Mouse (Mus musculus) G1E (cell line): ENCODE results near the gene Fat3. TPM values are rescaled to one million over a fixed set of nuclear protein-coding genes. Genes with fewer than 3 reads are reported as not detected.

Experiments used
- ATAC-seq: 2 replicates; pipeline ENCODE4 v1.8.0; 2016; ENCODE audit warnings: mild to moderate bottlenecking; ENCODE audit not compliant: insufficient number of reproducible peaks, poor library complexity, low FRiP score, severe bottlenecking; ENCODE audit errors: extremely low read depth
- DNase-seq: peaks from one replicate; pipeline ENCODE4 v3.0.0; 2012; ENCODE audit warnings: low spot score
- H3K27me3 ChIP-seq: 2 replicates; pipeline ENCODE4 v1.6.1; 2012; ENCODE audit warnings: mild to moderate bottlenecking, low read length, inconsistent platforms; ENCODE audit not compliant: insufficient read depth
- H3K36me3 ChIP-seq: replicated peaks from 2 replicates; pipeline ENCODE3; 2012; ENCODE audit warnings: mild to moderate bottlenecking, inconsistent platforms
- H3K4me1 ChIP-seq: 2 replicates; pipeline ENCODE4 v1.6.1; 2012; ENCODE audit warnings: low read depth, low read length, inconsistent platforms, mixed read lengths; ENCODE audit not compliant: insufficient read depth
- H3K4me3 ChIP-seq: 2 replicates; pipeline ENCODE4 v1.5.1; 2012; ENCODE audit warnings: low read depth, mild to moderate bottlenecking, inconsistent platforms, low read length, moderate library complexity, mixed read lengths
- H3K9me3 ChIP-seq: replicated peaks from 2 replicates; pipeline ENCODE4 v1.6.1; 2012; ENCODE audit warnings: inconsistent platforms
- CTCF ChIP-seq: IDR thresholded peaks from 2 replicates; pipeline ENCODE4 v1.5.1; 2012; ENCODE audit warnings: low read depth, low read length, inconsistent platforms, mixed read lengths
- GATA1 ChIP-seq: IDR thresholded peaks from 2 replicates; pipeline ENCODE4 v1.6.1; 2012; ENCODE audit warnings: borderline replicate concordance, low read length, inconsistent platforms, mixed read lengths
- GATA2 ChIP-seq: IDR thresholded peaks from 2 replicates; pipeline ENCODE4 v1.6.1; 2012; ENCODE audit warnings: low read depth, low read length, inconsistent platforms, borderline replicate concordance
- POLR2AphosphoS5 ChIP-seq: IDR thresholded peaks from 2 replicates; pipeline ENCODE4 v1.6.1; 2012; ENCODE audit warnings: low read depth, low read length, inconsistent platforms; ENCODE audit not compliant: insufficient replicate concordance
- TAL1 ChIP-seq: conservative IDR thresholded peaks from 2 replicates; pipeline ENCODE4 v1.6.1; 2012; ENCODE audit warnings: low read depth, low read length, inconsistent platforms, mixed read lengths
- polyA plus RNA-seq: library from polyadenylated mRNA; stranded (reverse); fragments of >175 nt; gene quantifications from 2 replicates; pipeline ENCODE4 v1.2.3, GENCODE M21; 2012
- total RNA-seq, 2 experiments: library from RNA; stranded (forward) in 1 of 2; stranded (reverse) in 1 of 2; fragments of 200-1000 nt in 1 of 2; fragments of >200 nt in 1 of 2; fragmentation: Nextera tagmentation in 1 of 2; gene quantifications; 2 replicates each; pipeline ENCODE4 v1.2.3; 2014 to 2017

The Fat3 gene
- total and polyA plus RNA-seq, 3 experiments: 0.11 TPM; not detected in 2

- H3K4me1 ChIP-seq: no peaks in the 10 kb centered on the region
- H3K36me3 ChIP-seq: no peaks in the 10 kb centered on the region
- no peaks in the 10 kb centered on the region for H3K9me3 ChIP-seq
- no peak for ATAC-seq
- DNase-seq: no peak
- TF ChIP-seq GATA2: no peak
- H3K4me3 ChIP-seq: no peak overlapping the region
- H3K27me3 ChIP-seq: no peaks in the 10 kb centered on the region
Measured at GRCm38 (mm10) chr9:16354906-16355305, 146.2 kb downstream of the Fat3 start.

GRCm38 (mm10) chr9:16353049-16353724 is 147.9 kb downstream of the Fat3 start:
- Histone ChIP-seq H3K27me3 (no peaks in the 10 kb centered on the region), H3K4me1 (no peaks in the 10 kb centered on the region), H3K36me3 (no peaks in the 10 kb centered on the region), H3K4me3 (no peak overlapping the region), H3K9me3 (no peaks in the 10 kb centered on the region)
- ATAC-seq (no peak), DNase-seq (no peak)
- TF ChIP-seq TAL1 (no peak), CTCF (no peak), GATA2 (no peak), GATA1 (no peak), POLR2AphosphoS5 (no peak)

- DNase-seq (no peak), ATAC-seq (no peak)
- TF ChIP-seq TAL1: no peak
- TF ChIP-seq GATA1: no peak
- TF ChIP-seq GATA2: no peak
- TF ChIP-seq CTCF: no peak
- TF ChIP-seq POLR2AphosphoS5: no peak
- Histone ChIP-seq H3K9me3 (no peaks in the 10 kb centered on the region), H3K36me3 (no peaks in the 10 kb centered on the region), H3K4me1 (no peaks in the 10 kb centered on the region), H3K27me3 (no peaks in the 10 kb centered on the region), H3K4me3 (no peak overlapping the region)
Measured at GRCm38 (mm10) chr9:16352486-16353048, 148.5 kb downstream of the Fat3 start.

- no peaks in the 10 kb centered on the region for H3K27me3 ChIP-seq
- no peaks in the 10 kb centered on the region for H3K4me1 ChIP-seq
- TF ChIP-seq POLR2AphosphoS5 (no peak), GATA1 (no peak), GATA2 (no peak), TAL1 (no peak), CTCF (no peak)
- no peaks in the 10 kb centered on the region for H3K9me3 ChIP-seq
- DNase-seq: no peak
- H3K4me3 ChIP-seq: no peak overlapping the region
- ATAC-seq: no peak
- no peaks in the 10 kb centered on the region for H3K36me3 ChIP-seq
Measured at GRCm38 (mm10) chr9:16344902-16345855, 155.9 kb downstream of the Fat3 start.

GRCm38 (mm10) chr9:16343191-16343590 is 157.9 kb downstream of the Fat3 start:
- DNase-seq (no peak), ATAC-seq (no peak)
- TF ChIP-seq TAL1: no peak
- no peak for TF ChIP-seq GATA1
- no peak for TF ChIP-seq GATA2
- TF ChIP-seq POLR2AphosphoS5: no peak
- TF ChIP-seq CTCF: no peak

GRCm38 (mm10) chr9:16342577-16342976 is 158.5 kb downstream of the Fat3 start:
- Histone ChIP-seq H3K4me1 (no peaks in the 10 kb centered on the region), H3K4me3 (no peak overlapping the region), H3K27me3 (no peaks in the 10 kb centered on the region), H3K9me3 (no peaks in the 10 kb centered on the region), H3K36me3 (no peaks in the 10 kb centered on the region)
- no peak for ATAC-seq
- DNase-seq: no peak
- TF ChIP-seq POLR2AphosphoS5 (no peak), CTCF (no peak), GATA1 (no peak), TAL1 (no peak), GATA2 (no peak)

More at GRCm38 (mm10) chr9:16343191-16343590, 157.9 kb downstream of the Fat3 start:
- H3K4me3 ChIP-seq: no peak overlapping the region
- H3K4me1 ChIP-seq: no peaks in the 10 kb centered on the region
- no peaks in the 10 kb centered on the region for H3K9me3 ChIP-seq
- H3K36me3 ChIP-seq: no peaks in the 10 kb centered on the region
- H3K27me3 ChIP-seq: no peaks in the 10 kb centered on the region
